Mouse (Mus musculus) frontal cortex, adult (tissue): Measurements from ENCODE around the gene Zpbp.
A peak's percentile ranks its signal among the peaks of the same experiment; 100 is the strongest.

Experiments
- ATAC-seq: cut with Nextera tagmentation; 2 replicates; pipeline ENCODE4 v1.9.2; 2017; ENCODE audit warnings: mild to moderate bottlenecking, moderate library complexity, mixed read lengths; ENCODE audit not compliant: low TSS enrichment

The Zpbp gene

DNA sequence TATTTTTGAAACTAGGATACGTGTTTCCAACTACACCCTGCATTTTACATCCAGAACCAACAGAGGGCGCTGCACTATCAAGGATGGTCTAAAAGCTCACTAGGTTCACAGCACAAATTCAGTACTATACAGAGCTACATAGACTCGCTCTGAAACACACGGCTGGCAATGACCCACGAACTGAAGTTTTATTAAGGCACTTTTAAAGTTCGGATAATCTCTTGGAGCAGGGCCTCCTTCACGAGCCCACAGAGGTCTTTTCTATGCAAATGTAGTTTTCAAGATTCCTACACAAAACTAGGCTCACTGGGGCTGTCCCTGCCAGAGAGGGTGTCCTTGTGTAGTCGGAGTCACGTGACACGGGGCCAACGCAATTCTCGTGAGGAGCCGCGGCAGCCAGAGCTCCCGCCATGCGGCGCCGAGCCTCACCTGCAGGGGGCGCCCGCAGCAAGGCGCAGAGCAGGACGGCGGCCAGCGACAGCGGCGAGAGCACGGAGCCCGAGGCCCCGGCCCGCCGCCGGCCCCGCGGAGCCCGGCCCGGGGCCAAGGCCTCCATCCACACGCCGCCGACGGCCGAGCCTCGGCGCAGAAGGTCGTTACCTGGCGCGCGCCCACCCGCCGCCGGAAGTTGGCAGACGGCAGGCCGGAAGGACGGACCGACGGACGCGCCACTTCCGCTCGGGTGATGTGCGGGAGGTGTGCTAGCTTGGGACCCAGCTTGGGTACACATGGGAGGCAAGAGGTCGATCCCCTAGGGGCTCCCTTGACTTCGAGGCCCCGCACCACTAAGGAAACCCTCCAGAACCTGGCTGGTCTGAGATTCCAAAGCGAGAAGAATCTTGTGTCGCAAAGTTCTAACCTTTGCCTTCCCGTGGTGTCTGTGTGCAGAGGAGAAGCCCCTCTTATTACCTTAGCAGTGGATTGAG, at the start of gene Zpbp, which contains the start of gene Spata48:
TSS of gene Zpbp (minus strand) at position 774 of the 926 bp plus-strand sequence.
TSS of gene Spata48 (plus strand) at position 460 of the 926 bp plus-strand sequence.
- peak; percentile 97 for ATAC-seq

DNA sequence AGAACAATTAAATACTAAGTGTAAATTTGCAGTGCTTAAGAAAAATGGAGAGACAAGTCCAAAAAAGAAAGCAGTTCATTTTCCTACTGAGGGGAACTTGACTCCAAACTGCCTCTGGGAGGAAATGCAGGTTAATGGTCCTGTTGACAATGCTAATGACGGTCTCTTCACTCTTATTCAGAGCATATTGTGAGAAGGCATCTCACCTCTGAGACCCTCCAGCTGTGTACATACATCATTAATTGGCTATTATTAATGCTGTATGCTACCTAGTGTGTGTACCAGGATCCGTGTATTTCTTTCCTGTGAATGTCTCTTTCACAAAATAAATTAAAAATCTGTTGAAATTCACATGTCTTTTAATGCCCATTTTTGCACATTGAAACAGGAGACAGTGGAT, 47.2 kb upstream of the Zpbp start:
- no peak for ATAC-seq

DNA sequence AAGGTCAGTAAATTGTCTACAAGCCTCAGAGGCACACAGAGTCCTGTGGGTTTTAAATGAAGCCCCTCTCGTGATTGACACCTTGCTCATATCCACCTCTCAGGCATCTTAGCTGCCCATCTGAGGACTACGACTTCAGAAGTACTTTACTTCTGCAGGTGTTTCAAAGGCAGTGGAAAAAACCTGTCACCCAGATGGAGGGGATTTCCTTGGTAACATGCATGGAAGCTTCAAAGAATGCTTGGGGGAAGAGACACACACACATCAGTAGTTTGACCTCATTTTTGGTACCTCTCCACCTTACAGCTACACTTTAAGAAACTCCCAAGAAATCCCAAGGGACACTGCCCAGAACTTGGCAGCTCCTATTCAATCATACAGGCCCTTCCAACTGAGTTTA, 44.0 kb upstream of the Zpbp start:
- no peak for ATAC-seq

DNA sequence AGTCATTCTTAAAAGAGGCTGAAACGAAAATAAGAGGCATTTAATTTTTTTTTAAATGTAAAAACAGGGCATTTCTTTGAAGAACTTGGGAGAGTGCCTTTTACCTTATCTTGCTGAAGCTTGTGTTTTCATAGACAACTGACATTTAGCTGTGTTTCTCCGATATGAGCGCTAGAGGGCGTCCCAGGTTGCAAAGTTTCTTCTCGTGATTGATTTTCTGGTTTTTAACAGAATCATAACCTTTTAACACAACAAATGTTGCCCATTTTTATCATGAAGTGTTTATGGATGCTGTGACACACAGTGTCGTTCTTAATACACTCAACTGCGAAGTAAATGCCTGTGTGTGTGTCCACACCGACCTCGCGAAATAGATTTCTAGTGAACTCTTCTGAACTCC, 37.7 kb upstream of the Zpbp start:
- ATAC-seq = no peak

DNA sequence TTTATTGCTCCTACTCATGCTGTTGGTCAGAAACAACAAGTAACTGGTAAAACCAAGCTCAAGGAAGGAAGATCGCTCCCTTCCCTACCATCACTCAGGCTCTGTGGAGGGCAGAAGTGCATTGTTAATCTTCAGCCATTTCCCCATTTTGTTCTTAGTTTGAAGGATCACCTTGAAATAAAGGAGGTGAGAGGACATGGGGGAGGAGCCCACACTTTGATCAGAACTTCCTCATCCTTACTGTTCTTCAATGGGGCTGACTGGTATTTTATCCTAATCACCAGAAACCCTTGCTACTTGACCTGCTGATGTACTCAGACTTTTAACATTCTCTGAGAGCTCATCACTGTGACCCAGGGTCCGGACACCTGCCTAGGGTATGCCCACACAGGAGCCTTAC, 33.5 kb upstream of the Zpbp start:
- ATAC-seq = no peak

DNA sequence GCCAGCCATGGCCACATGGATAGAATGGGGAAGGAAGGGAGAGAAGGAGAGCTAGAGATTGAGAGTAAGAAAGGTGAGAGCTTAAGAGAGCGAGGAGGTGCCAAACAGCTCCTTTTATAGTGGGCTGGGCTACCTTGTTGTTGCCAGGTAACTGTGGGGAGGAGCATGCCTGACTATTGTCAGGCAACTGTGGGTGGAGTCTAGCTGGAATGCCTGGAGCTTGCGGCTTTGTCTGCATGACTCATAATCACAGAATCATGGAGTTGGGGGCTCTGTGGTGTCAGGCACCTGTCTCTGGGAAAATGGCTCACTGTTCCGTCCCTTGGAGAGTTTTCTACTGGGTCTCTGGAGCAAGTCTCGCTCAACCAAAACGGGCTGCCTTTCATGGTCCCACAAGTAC, 29.8 kb upstream of the Zpbp start:
- no peak for ATAC-seq

DNA sequence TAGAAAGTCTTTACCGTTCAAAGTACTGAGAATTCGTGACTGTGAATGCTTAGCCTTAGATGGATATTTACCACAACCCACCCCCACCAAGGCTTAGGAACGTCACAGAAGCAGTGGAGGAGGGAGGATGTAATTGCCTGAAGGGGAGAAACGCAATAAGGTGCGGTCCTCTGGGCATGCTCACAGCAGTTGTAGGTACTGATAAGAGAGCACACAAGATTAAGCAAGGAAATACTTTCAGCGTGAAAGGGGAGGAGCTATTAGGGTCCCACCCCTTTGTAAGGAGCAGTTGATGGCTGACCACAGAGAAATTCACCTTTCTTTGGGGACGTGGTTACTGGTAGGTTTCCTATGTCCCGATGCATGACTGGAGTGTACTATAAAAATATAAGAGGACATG, 22.2 kb upstream of the Zpbp start:
- ATAC-seq = no peak

DNA sequence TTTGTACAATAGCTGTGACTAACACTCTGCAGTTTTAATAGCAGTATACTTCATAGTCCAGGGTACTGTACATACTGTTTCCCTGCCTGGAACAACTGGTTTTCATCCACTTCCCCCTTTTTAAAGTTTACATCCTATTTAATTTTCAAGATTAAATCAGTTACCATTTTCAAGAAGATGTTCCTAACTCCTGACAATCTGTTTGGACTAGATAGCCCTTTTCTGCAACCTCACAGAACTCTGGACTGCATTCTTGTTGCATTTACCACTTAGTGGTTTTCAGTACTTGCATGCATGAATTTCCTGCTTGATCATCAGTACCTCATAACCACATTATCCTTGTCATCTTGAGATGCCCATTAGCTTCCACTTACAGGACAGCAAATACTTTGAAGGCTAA, 6.7 kb upstream of the Zpbp start:
- ATAC-seq = no peak

DNA sequence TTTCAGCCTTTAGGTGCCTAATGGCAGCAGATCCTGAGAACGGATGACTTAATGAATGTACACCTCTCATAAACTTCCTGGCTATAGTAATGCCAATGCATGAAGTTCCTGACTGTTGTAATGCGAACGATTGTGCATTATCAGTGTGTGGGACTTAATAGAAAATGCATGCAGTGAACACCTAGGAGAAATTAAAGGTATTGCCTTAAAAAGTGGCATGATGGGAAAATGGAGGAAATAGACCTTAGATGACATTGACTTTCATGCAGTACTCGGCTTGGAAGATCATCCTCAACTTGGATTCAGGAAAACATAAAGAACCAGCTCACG, 318 bp upstream of the Zpbp start:
- ATAC-seq = no peak

DNA sequence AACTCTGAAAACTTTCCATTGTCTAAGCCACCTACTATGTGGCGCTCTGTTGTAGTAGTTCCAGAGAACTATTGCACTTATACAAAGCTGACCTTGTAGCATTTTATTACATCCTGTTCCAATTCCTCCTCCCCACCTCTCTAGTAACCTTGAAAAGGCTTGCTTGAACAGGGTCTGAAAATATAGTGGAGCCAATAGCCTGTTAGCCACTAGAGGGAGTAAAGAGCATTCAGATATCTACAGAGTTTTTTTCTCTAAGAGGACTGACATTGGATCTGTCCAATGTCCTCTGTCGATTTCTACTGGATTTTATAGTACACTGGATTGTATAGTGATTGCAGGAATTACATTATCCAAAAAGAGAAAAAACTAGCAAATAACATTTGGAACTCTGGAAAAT, 7.2 kb downstream of the Zpbp start:
- ATAC-seq = peak; percentile 83

DNA sequence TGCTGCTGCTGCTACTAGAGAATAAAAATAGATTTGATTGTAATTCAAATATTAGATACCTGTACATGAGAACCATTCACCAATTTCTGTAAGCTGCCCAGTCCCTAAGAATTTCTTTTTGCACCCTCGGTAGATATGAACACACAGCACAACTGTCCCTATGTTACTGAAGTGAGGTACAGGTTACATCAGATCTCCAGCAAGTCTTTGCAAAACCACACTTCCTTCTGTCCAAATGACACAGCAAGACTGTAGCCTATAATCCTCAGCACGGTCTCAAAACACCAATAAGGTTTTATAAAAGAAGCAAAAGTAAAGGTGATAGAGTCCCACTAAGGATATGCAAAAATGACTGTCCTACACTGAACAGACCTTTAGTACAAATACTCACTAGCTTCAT, 44.9 kb downstream of the Zpbp start:
- ATAC-seq = no peak

DNA sequence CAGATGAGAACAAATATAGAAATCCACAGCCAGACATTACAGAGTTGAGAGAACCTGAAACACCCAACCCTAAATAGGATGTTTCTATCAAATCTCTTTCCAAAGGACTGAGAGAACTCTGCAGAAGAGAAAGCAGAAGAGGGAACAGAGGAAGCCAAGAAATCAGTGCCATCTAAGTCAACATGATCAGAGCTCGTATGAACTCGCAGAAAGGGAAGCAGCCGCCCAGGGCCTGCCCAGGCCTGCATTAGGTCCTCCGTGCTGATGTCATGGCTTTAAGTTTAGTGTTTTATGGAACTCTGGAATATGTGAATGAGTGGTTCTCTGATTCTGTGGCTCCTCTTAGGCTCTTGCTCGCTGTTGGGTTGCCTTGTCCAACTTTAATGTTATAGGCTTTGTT, 48.0 kb downstream of the Zpbp start:
- ATAC-seq = no peak

DNA sequence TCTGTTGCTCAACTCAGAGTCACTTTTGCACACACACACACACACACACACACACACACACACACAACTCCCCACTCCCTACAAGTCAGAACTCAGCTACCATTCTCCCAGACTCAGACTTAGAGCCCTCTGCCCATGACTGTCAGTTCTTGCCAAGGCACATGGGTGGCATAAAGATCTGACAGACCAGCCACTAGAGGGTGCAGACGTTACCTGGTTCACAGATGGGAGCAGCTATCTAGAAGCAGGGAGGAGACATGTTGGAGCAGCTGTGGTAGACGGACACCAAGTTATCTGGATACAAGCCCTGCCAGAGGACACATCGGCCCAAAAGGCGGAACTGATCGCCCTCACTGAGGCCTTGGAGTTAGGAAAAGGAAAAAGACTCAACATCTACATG, 67.5 kb downstream of the Zpbp start:
- ATAC-seq = no peak

DNA sequence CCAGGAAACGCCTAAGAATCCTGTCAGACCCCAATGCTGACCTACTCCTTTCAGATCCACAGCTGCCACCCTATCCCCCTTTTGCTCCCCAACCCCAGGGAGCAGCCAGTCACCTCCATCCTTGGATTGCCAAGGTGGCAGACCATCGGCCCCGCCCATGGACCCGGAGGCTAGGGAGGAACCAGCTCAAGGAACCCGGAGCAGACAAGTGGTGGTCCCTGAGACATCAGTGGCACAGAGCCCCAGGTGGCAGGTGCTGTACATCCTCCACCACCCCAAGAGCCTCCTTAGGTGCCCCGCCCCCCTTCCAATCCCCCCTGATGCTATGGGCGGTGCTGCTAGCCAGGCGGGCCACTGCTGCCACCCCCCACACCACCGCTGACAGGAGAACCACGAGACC, 69.0 kb downstream of the Zpbp start:
- ATAC-seq = no peak

DNA sequence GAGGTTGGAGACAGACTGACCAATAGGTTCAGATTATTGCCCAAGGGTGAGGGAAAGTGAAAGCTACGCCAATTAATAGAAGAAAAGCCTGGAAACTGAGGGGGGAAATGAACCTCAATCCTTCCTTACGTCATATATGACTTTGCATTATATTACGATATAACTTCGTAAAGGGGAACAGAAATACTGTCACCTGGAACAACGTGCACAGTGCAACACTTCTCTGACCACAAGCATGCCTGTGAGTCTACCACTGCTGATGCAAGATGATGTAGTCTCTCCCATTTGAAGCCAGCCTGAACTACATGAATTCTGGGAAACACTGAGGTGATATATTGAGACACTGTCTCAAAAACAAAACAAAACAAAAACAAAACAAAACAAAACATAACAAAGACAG, 90.9 kb downstream of the Zpbp start:
- ATAC-seq = no peak

DNA sequence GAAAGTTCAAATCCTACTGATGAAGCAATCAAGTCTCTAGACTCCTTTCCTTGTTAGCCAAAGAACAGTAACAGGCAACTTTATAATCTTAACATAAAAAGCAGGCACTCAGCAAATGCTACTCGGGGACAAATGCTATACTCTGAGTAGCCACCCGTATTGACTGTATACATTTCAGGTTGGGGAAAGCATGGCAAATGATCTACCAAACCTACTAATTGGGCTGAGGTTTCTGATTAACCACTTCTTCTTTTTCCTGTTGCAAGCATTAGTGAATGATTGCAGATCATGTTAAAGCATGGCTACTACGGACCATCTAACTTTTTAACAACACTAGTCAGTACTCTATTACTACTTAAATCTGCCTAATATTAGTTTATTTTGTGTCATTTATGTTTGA, 178.7 kb downstream of the Zpbp start:
- no peak for ATAC-seq

DNA sequence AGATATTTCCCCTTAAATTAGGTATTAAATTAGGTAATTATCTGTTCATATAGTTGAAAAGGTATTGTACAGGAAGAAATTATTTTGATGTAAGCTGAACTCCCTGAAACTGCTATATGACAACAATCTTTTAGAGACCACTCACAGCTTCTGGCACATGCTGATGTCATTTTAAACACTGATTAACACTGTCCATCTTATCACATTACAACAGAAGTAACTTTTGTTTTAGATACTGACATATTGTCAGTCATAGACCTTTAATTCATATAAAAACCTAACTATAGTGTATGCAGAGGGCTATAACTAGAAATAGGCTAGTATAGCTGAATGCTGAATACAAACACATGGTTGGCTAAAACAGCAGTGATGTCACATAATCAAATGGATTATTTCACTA, 182.1 kb downstream of the Zpbp start:
- ATAC-seq = no peak

DNA sequence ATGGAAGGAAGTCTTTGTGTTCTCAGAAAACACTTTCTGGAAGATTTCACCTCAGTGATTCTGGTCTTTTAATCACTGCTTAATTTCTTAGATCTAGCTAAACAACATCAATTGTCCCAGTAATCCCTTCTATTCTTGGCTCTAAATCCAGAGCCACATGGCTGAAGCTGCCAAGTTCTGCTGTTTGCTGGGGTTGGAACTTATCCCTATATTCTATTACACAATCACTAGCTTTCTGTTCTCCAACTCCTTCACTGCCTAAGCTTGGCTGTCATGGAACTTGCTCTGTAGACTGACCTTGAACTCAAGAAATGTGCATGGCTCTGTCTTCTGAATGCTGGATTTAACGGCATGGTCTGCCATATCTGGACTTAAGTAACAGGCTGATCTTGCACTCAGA, 204.9 kb downstream of the Zpbp start:
- no peak for ATAC-seq

DNA sequence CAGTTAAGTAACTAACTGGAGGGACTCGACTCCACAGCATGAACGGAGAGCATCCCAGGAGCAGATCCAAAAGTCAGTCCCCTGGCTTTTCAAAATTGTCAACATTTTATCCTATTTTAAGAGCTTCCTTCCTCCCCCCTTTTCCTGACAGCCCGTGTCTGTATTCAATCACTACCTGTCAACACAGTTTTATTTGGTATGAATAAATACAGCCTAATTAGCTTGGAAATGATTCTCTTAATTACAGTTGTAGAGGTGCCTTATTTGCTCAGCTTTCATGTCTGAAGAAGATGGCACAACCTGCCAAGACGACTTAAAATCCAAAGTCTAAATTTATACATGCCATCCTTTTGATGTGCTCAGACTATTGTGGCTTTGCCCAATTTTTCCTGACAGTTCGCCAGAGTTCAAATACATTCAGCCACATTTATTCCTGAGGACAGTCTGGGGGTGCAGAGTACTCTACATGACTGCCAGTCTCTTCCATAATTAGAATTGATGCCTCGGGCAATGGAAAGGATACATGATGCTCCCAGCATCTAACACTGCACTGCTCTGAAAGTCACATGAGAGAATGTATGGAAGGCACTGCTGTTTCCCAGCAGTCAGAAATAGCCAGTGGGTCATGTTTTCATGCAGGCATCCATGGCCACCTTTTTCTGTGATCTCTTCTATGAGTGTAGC, 219.4 kb downstream of the Zpbp start:
- ATAC-seq = peak; percentile 62

DNA sequence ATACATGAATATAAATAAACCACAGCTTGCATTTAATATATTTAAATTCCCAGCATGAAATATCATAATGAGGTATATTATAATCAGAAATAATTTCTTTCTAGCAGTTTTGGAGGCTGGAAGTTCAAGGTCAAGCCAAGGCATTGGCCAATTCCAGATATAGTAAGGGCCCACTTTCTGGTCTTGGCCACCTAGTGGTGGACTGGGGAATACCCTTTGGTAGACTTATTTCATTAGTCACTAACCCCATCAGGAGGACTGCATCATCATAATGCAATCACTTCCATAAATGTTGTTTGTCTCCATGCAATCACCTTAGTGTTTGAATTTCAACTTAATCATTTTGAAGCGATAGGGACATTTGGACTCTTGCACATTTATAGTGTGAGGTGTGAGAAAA, 222.9 kb downstream of the Zpbp start:
- no peak for ATAC-seq
